ENCODE assay signal across 24 mouse cellular contexts in genomic region chr11:34395802-34396201, GRCm38 (mm10).
"Had no signal": no experiment of that assay in that cellular context is flagged by ENCODE, and none has a peak within 500 bp of the region (broad histone marks: within the 10 kb centered on the region; RNA-seq: fewer than 3 reads in every experiment).

No protein-coding gene starts in this region.

- H3K27me3 ChIP-seq: heart, embryonic 13.5 days; heart, embryonic 15.5 days; hindbrain, embryonic 12.5 days; intestine, embryonic 15.5 days; limb, embryonic 13.5 days; limb, embryonic 15.5 days; liver, embryonic 12.5 days had no signal

- DNase-seq: gastrocnemius, postnatal 14 days; gastrocnemius, postnatal 36 days; heart, adult 18-20 months; heart, postnatal 14 days; heart, postnatal 36 days; kidney, adult 18-20 months; kidney, adult 8-10 months; kidney, postnatal 10 days; kidney, postnatal 25 days; kidney, postnatal 4 days had no signal

- H3K9me3 ChIP-seq: heart, embryonic 13.5 days; heart, embryonic 15.5 days; hindbrain, embryonic 10.5 days; hindbrain, embryonic 12.5 days; intestine, embryonic 15.5 days; limb, embryonic 13.5 days; limb, embryonic 15.5 days; liver, embryonic 12.5 days had no signal

- H3K4me3 ChIP-seq: heart, embryonic 13.5 days; heart, embryonic 15.5 days; hindbrain, embryonic 10.5 days; hindbrain, embryonic 12.5 days; intestine, embryonic 15.5 days; layer of hippocampus, adult 2 months; left cerebral cortex, adult 2 months; limb, embryonic 13.5 days; limb, embryonic 15.5 days; liver, embryonic 12.5 days had no signal

- H3K4me1 ChIP-seq: heart, embryonic 15.5 days; hindbrain, embryonic 10.5 days; hindbrain, embryonic 12.5 days; intestine, embryonic 15.5 days; limb, embryonic 15.5 days; liver, embryonic 12.5 days had no signal

- H3K27ac ChIP-seq: heart, embryonic 13.5 days; heart, embryonic 15.5 days; hindbrain, embryonic 10.5 days; hindbrain, embryonic 12.5 days; hindbrain, embryonic 14.5 days; intestine, embryonic 15.5 days; layer of hippocampus, adult 2 months; left cerebral cortex, adult 2 months; limb, embryonic 13.5 days; limb, embryonic 15.5 days; liver, embryonic 12.5 days had no signal

- H3K36me3 ChIP-seq: heart, embryonic 13.5 days; heart, embryonic 15.5 days; hindbrain, embryonic 10.5 days; hindbrain, embryonic 12.5 days; intestine, embryonic 15.5 days; limb, embryonic 13.5 days; limb, embryonic 15.5 days; liver, embryonic 12.5 days had no signal

- ATAC-seq: hindbrain, embryonic 16.5 days; inflammation-experienced regulatory T-cells, adult 6 months; intestine, embryonic 15.5 days; intestine, postnatal 0 days; liver, embryonic 12.5 days had no signal
